Mouse (Mus musculus) urinary bladder, postnatal 10 days (tissue): ENCODE measurements around the gene Nrde2.

Experiments
- DNase-seq: peaks from one replicate; pipeline ENCODE4 v3.0.0; 2022; ENCODE audit warnings: low spot score

Gene Nrde2

GRCm38 (mm10) chr12:100178898-100179440, 19.5 kb upstream of the Nrde2 start:
- DNase-seq = no peak

GRCm38 (mm10) chr12:100176469-100177056, 17.1 kb upstream of the Nrde2 start:
- no peak for DNase-seq

- DNase-seq = no peak
Observed at GRCm38 (mm10) chr12:100172481-100172880, 13.0 kb upstream of the Nrde2 start.

- no peak for DNase-seq
Observed at GRCm38 (mm10) chr12:100167931-100168871, 8.7 kb upstream of the Nrde2 start.

- DNase-seq = no peak
Observed at GRCm38 (mm10) chr12:100167502-100167901, 8.0 kb upstream of the Nrde2 start.

GRCm38 (mm10) chr12:100166939-100167338, 7.5 kb upstream of the Nrde2 start:
- DNase-seq = no peak

- DNase-seq = no peak
Observed at GRCm38 (mm10) chr12:100166177-100166576, 6.7 kb upstream of the Nrde2 start.

- no peak for DNase-seq
Observed at GRCm38 (mm10) chr12:100164991-100165500, 5.6 kb upstream of the Nrde2 start.

- no peak for DNase-seq
Observed at GRCm38 (mm10) chr12:100152466-100152865, 7.0 kb downstream of the Nrde2 start.

- DNase-seq = no peak
Observed at GRCm38 (mm10) chr12:100144269-100144668, 15.2 kb downstream of the Nrde2 start.

GRCm38 (mm10) chr12:100143737-100144136, 15.7 kb downstream of the Nrde2 start:
- no peak for DNase-seq

GRCm38 (mm10) chr12:100142848-100143523, 16.5 kb downstream of the Nrde2 start:
- DNase-seq = no peak

- DNase-seq = no peak
Observed at GRCm38 (mm10) chr12:100135117-100135516, 24.3 kb downstream of the Nrde2 start.

GRCm38 (mm10) chr12:100134395-100134936, 25.0 kb downstream of the Nrde2 start:
- DNase-seq = no peak

- no peak for DNase-seq
Observed at GRCm38 (mm10) chr12:100131655-100132054, 27.8 kb downstream of the Nrde2 start.

GRCm38 (mm10) chr12:100131167-100131566, 28.3 kb downstream of the Nrde2 start:
- no peak for DNase-seq

- DNase-seq = no peak
Observed at GRCm38 (mm10) chr12:100128961-100129360, 30.5 kb downstream of the Nrde2 start.

GRCm38 (mm10) chr12:100128522-100128921, 30.9 kb downstream of the Nrde2 start:
- DNase-seq = no peak

- no peak for DNase-seq
Observed at GRCm38 (mm10) chr12:100127866-100128480, 31.5 kb downstream of the Nrde2 start.

GRCm38 (mm10) chr12:100126968-100127865, 32.2 kb downstream of the Nrde2 start:
- DNase-seq = no peak
